Mouse (Mus musculus) adrenal gland, adult 18-20 months (tissue): Measurements from ENCODE around the gene Gm17349. TPM values are rescaled to one million over a fixed set of nuclear protein-coding genes. Genes with fewer than 3 reads are reported as not detected.
"Not testable (repeated sequence)": the region's sequence is repeated elsewhere in the genome, so short reads cannot be mapped to it uniquely, and the experiment has no call there.

Source experiments
- DNase-seq, 2 experiments: peaks; one replicate each; pipeline ENCODE4 v3.0.0; 2021 to 2022; ENCODE audit warnings: low spot score in 2 of 2
- total RNA-seq, 2 experiments: library from RNA; stranded (reverse); gene quantifications; 1 replicate in 1 of 2; 2 replicates in 1 of 2; pipeline ENCODE4 v1.2.3; 2021

The Gm17349 gene
- total RNA-seq, 2 experiments from 2014 or later: 19.1 to 42.3 TPM

DNA sequence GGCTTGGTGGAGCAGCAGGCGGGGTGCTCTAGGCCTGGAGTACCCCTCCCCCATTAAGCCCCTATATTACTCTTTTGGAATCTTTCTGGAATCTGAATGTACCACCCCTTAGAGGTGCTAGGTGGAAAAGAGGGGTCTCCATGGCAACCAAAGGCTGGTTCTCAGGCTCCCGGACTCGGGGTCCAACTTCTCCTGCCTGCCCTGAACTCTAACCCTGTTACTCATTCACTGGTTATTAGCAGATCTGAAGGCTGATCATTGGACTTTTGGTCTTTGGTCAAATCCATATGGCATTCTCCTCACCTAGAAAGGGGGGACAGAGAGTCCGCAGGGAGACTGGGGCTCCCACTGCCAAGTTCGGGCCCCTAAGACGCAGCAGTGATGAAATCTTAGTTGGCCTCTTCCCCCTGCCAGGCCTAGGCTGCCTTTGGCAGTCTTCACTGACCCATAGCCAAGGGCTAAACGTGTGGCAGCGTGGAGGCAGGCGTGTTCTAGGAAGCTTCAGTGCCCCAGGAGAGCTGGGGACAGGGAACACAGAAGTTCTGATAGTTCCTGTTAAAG is 13.3 kb upstream of the Gm17349 start:
- peak in 1 of 2 experiments; percentile 32 for DNase-seq

GRCm38 (mm10) chr15:99717386-99718334 is 12.4 kb upstream of the Gm17349 start, which contains the start of gene Gpd1:
Gene Gpd1 (plus strand): TSS chr15:99717515.
- peak; percentile 67 to 76 for DNase-seq

DNA sequence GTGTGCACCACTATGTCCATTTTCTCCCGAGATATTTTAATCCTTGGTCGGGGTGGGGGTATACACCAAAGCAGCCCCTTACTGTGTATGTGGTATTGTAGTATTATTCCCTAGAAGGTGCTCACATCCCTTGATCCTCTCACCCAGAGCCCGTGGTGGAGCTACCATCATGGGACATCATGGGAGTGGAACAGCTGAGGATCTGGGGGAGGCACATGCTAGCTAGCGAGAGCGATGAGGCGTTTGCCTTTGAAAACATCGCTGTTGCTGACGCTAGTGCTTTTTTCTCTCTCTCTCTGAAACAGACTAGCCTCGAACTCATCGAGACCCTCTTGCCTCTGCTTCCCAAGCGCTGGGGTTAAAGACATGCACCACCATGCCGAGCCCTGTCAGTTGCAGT is 11.5 kb upstream of the Gm17349 start:
- DNase-seq: no peak

GRCm38 (mm10) chr15:99715982-99716746 is 10.9 kb upstream of the Gm17349 start:
- no peak for DNase-seq

DNA sequence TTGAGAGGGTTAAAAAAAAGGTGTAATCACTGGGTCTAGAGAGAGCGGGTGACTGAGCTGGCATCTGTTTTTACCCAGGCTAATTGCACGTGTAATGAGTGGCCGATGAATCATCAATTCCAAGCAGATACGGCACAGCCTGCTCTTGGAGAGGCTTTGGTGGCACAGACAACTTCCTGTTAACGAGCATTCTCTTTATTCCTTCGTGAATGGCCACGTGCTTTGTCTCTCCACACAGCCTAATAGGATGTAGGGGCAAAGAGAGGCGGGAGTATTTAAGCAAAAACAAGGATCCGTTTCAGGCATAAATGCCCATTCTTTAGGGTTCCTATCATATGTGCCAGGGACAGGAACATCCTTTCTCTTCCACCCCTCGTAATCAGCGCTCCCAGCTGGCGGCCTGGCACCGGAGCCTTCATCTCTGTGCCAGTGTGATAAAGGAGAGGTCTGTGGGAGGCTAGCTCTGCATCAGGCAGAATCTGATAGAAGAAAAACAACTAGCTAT is 10.1 kb upstream of the Gm17349 start:
- no peak for DNase-seq

DNA sequence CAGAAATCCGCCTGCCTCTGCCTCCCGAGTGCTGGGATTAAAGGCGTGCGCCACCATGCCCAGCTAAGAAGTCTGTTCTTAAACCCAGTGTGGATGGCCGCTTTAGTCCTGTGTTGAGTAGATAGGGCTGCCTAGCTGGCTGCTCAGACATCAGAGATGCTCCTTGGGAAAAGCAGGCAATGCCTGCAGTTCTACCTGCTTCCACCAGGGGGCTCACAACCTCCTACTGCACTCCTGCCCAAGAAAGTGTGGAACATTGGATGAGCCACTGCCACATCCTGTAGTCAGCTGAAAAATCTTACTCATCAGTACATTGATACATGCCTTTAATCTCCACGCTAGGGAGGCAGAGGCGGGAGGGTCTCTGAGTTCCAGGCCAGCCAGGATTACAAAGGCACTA is 9.6 kb upstream of the Gm17349 start:
- DNase-seq: peak; percentile 63 to 72

DNA sequence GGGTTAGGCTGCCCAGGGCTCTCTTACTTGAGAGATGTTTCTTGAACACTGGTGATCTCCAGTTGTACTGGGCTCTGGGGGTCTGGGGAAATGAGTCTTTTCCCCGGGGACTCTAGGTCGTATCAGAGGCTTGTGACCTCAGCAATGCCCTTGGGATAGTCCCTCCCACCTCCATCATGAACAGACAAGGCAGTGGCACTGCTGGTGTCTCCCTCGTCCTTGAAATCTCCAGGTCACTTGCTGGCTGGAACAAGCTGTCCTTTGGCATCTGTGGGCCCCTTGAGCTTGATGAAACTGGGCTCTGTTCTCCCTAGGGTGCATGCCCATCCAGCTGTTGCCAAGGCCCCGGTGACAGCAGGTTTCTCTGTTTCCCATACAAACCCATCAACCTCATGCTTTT is 8.9 kb upstream of the Gm17349 start:
- peak in 1 of 2 experiments; percentile 48 for DNase-seq

DNA sequence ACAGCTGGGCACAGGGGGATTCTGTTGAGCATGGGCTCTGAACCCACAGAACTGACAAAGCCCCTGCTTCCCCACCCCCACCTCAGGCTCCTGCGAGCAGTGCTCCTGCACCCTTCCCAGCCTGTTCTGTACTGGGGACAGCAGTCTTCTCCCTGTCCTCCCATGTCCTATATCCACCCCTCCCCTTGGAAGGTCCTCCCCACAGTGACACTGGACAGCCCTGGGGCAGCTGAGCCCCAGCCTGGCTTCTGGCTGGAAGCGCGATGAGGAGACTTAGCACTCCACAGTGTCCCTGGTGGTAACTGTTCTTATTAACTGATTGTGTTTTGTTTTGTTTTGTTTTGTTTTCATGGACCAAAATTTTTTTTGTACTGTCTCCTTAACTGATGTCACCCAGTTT is 8.3 kb upstream of the Gm17349 start:
- DNase-seq: peak in 1 of 2 experiments; percentile 36

- no peak for DNase-seq
Observed at GRCm38 (mm10) chr15:99712666-99713559, 7.6 kb upstream of the Gm17349 start.

DNA sequence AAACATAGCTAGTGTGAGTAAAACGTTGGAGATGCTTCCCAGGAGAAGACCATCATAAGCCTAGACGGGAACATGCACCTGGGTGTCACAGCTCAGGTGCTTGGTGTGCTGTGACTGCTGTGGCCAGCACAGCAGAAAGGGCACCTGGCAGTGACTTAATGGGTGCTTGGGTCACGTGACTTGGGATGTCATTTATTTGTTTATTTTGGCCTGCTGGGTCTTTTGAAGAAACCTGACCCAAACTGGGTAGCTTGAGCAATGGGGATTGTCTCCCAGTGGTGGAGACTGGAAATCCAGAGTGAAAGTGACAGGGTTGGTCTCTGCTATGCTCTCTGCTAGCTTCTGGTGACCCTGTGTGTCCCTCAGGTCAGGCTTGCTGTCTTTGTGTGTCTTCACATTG is 6.2 kb upstream of the Gm17349 start:
- no peak for DNase-seq

DNA sequence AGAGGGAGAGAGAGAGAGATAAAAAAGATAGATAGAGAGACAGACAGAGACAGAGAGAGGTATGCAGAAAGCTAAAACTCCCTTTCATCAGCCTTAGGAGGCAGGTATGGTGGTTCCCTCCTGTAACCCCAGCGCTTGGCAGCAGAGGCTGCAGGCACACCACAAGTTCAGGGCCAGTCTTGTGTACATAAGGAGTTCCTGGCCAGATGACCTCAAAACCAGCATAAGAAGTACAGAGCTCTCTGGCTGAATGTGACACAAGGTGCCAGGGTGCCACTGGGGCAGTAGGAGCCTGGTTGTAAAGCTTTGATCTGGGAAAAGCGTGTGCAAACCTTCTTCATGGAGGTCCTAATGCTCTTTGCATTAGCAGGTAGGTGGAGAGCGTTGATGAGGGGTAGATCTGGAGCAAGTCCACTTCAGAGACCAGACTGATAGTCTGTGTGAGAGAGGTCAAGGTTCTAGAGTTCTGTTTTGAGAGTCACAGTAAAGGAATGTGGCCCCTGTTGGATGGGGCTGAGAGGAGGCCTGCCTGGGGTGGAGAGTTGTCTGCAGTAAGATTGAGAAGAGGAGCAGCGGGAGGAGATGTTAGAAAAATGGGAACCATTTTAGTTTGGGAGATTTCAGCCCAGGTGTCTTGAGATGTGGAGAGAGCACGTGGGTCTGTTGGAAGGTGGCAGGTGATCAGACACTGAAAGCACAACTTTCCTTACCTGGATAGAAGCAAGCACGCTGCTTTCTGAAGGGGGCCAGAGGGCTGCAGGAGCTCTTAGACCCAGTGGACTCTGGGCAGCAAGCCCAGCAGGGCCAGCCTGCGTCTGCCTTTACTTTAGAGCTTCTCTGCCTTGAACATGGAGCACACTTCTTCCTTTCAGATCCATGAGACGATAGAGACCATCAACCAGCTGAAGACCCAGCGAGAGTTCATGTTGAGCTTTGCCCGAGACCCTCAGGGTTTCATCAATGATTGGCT is 5.2 kb upstream of the Gm17349 start:
- DNase-seq: no peak

GRCm38 (mm10) chr15:99708176-99708575 is 2.9 kb upstream of the Gm17349 start:
- DNase-seq: no peak

- DNase-seq: peak in 1 of 2 experiments; percentile 36
Observed at GRCm38 (mm10) chr15:99704881-99705280, 409 bp downstream of the Gm17349 start.

- peak in 1 of 2 experiments; percentile 30 for DNase-seq
Observed at GRCm38 (mm10) chr15:99704041-99704681, 1.1 kb downstream of the Gm17349 start.

GRCm38 (mm10) chr15:99703676-99704040 is 1.6 kb downstream of the Gm17349 start:
- DNase-seq: no peak

DNA sequence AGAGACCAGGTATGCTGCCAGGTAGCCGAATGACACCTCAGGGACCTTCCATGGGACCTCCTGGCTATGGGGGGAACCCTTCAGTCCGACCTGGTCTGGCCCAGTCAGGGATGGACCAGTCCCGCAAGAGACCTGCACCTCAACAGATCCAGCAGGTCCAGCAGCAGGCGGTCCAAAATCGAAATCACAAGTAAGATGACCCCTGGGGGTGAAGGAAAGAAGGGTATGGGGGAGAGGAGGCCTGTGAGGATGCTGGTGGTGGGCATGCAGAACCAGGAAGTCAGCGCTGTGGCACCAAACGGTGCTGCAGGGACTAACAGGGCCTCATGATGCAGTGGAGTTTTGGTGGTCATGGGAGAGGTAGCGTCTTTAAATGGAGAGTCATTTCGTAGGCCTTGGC is 2.2 kb downstream of the Gm17349 start:
- no peak for DNase-seq

DNA sequence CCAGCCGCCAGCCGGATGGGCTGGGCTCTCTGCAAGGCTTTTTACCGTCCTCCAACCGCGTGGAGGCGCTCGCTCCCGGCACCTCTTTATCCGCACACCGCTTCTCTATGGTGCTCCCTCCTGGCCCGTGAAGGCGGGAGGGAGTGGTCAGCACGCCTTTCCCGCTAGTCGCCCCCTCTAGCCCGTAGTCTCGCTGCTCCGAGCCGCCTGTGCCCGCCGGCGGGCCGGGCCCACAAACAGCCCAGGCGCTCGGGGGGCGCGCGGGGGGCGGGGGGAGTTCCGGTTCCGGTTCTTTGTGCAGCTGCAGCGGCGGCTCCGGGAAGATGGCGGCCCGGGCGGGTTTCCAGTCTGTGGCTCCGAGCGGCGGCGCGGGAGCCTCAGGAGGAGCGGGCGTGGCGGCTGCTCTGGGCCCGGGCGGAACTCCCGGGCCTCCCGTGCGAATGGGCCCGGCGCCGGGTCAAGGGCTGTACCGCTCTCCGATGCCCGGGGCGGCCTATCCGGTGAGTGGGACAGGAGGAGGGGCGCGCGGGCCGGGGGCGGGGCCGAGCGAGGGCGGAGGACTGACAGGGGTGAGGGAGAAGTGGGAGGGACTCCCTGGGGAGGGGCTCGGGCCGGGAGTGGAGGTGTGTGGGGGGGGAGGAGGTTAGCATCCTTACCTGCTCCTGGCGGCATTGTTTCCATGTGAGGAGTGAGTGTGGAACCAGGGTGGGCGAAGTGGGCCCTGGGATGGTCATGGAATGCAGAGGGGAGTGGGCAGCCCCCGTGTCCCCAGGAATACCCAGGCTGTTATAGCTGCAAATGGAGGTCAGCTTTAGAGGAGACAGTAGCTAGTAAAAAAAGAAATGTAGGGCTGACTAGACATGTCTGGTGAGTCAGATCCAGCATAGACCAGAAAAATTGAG is 3.0 kb downstream of the Gm17349 start, which contains the start of gene Smarcd1:
TSS of gene Smarcd1 (plus strand) at position 131 of the 902 bp plus-strand sequence.
- peak; percentile 96 to 97 for DNase-seq

DNA sequence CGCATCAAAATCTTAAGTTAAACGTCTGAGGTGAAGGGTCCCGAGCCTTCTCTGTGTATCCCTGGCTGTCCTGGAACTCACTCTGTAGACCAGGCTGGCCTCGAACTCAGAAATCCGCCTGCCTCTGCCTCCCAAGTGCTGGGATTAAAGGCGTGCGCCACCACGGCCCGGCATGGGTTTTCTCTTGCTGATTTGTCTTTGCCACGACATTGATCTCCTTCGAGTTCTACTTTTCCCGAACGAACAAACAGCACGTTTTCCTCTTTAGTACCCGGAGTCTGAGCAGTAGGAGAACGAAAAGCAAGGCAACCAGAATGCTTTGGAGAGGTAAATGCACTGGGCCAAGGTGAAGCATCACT is 3.7 kb downstream of the Gm17349 start:
- DNase-seq: not testable (repeated sequence)
